Mouse (Mus musculus) midbrain, embryonic 10.5 days (tissue): Measurements from ENCODE around the gene Hk1. TPM values are rescaled to one million over a fixed set of nuclear protein-coding genes. Genes with fewer than 3 reads are reported as not detected.

Experiments used
- DNase-seq: peaks from one replicate; pipeline ENCODE4 v3.0.0-alpha.2; 2017; ENCODE audit warnings: low spot score
- H3K27ac ChIP-seq: fragments of 300-500 bp; sonication (generic); replicated peaks from 2 replicates; pipeline ENCODE4 v1.5.1; 2016; ENCODE audit warnings: mild to moderate bottlenecking
- H3K27me3 ChIP-seq: fragments of 300-500 bp; sonication (generic); 2 replicates; pipeline ENCODE4 v1.6.1; 2016; ENCODE audit warnings: low read depth, mild to moderate bottlenecking; ENCODE audit not compliant: poor library complexity, severe bottlenecking
- H3K36me3 ChIP-seq: fragments of 300-500 bp; sonication (generic); 2 replicates; pipeline ENCODE4 v1.6.1; 2016; ENCODE audit warnings: mild to moderate bottlenecking, moderate library complexity
- H3K4me1 ChIP-seq: fragments of 300-500 bp; sonication (generic); 2 replicates; pipeline ENCODE4 v1.6.1; 2016
- H3K4me3 ChIP-seq: fragments of 300-500 bp; sonication (generic); 2 replicates; pipeline ENCODE4 v1.5.1; 2016; ENCODE audit warnings: mild to moderate bottlenecking, moderate library complexity
- H3K9me3 ChIP-seq: fragments of 300-500 bp; sonication (generic); replicated peaks from 2 replicates; pipeline ENCODE4 v1.6.1; 2016; ENCODE audit warnings: mild to moderate bottlenecking
- WGBS: fragments of 180-500 bp; shearing (Covaris S2); methylation state at CpG from one replicate; pipeline ENCODE4 v1.1.7; 2016; 5-methylcytosine and 5-hydroxymethylcytosine counted together
- polyA plus RNA-seq: library from polyadenylated mRNA; unstranded; fragments of >200 nt; fragmentation: Nextera tagmentation; extraction: Ambion mirVana; gene quantifications from 2 replicates; pipeline ENCODE4 v1.2.1, GENCODE M21; 2016

Gene Hk1
- polyA plus RNA-seq, 1 experiment from 2014 or later: 27.0 TPM

- no peak for DNase-seq
- WGBS: 86% methylated on average over 11 of the region's 11 CpGs
- Histone ChIP-seq H3K27ac (no peak overlapping the region), H3K4me1 (peaks cover 14% of the 10 kb centered on the region), H3K36me3 (peaks cover 4% of the 10 kb centered on the region; the same call in 1 of the 2 replicates), H3K27me3 (no peaks in the 10 kb centered on the region), H3K9me3 (no peaks in the 10 kb centered on the region), H3K4me3 (no peak overlapping the region)
Observed at GRCm38 (mm10) chr10:62308896-62309491, 70.7 kb downstream of the Hk1 start.

- Histone ChIP-seq H3K4me3 (no peak overlapping the region), H3K4me1 (peaks cover 5% of the 10 kb centered on the region; the same call in 1 of the 2 replicates), H3K27me3 (no peaks in the 10 kb centered on the region), H3K27ac (no peak overlapping the region), H3K9me3 (no peaks in the 10 kb centered on the region), H3K36me3 (peaks cover 9% of the 10 kb centered on the region; the same call in 1 of the 2 replicates)
- WGBS: 62% methylated on average over 3 of the region's 3 CpGs
- no peak for DNase-seq
Observed at GRCm38 (mm10) chr10:62306483-62306882, 73.2 kb downstream of the Hk1 start.

GRCm38 (mm10) chr10:62305090-62305489 is 74.6 kb downstream of the Hk1 start:
- Histone ChIP-seq H3K4me3 (no peak overlapping the region), H3K4me1 (0 out of 2 replicates have a peak, but pooled peaks cover 3% of the 10 kb centered on the region), H3K36me3 (peaks cover 9% of the 10 kb centered on the region; the same call in 1 of the 2 replicates), H3K27me3 (no peaks in the 10 kb centered on the region), H3K9me3 (no peaks in the 10 kb centered on the region), H3K27ac (no peak overlapping the region)
- 88% methylated on average over 6 of the region's 6 CpGs for WGBS
- no peak for DNase-seq

GRCm38 (mm10) chr10:62300006-62300827 is 79.5 kb downstream of the Hk1 start:
- no peak overlapping the region for H3K4me3 ChIP-seq
- H3K9me3 ChIP-seq: no peaks in the 10 kb centered on the region
- WGBS: 88% methylated on average over 23 of the region's 23 CpGs
- H3K27ac ChIP-seq: no peak overlapping the region
- no peaks in the 10 kb centered on the region for H3K27me3 ChIP-seq
- peaks cover 6% of the 10 kb centered on the region for H3K4me1 ChIP-seq
- DNase-seq: no peak
- peaks cover 16% of the 10 kb centered on the region; the same call in 1 of the 2 replicates for H3K36me3 ChIP-seq

GRCm38 (mm10) chr10:62296086-62296872 is 83.4 kb downstream of the Hk1 start:
- no peak overlapping the region for H3K27ac ChIP-seq
- no peak overlapping the region for H3K4me3 ChIP-seq
- no peak for DNase-seq
- WGBS: 76% methylated on average over 22 of the region's 26 CpGs
- H3K9me3 ChIP-seq: no peaks in the 10 kb centered on the region
- peaks cover 6% of the 10 kb centered on the region for H3K4me1 ChIP-seq
- no peaks in the 10 kb centered on the region for H3K27me3 ChIP-seq
- peaks cover 10% of the 10 kb centered on the region; the same call in 1 of the 2 replicates for H3K36me3 ChIP-seq

- no peak overlapping the region for H3K27ac ChIP-seq
- 91% methylated on average over 4 of the region's 4 CpGs for WGBS
Observed at GRCm38 (mm10) chr10:62294112-62294511, 85.6 kb downstream of the Hk1 start.

GRCm38 (mm10) chr10:62287460-62288124 is 92.1 kb downstream of the Hk1 start:
- H3K9me3 ChIP-seq: no peaks in the 10 kb centered on the region
- peaks cover 32% of the 10 kb centered on the region; the same call in 1 of the 2 replicates for H3K36me3 ChIP-seq
- no peak overlapping the region for H3K4me3 ChIP-seq
- DNase-seq: no peak
- H3K4me1 ChIP-seq: no peaks in the 10 kb centered on the region
- 84% methylated on average over 6 of the region's 6 CpGs for WGBS
- no peaks in the 10 kb centered on the region for H3K27me3 ChIP-seq
- H3K27ac ChIP-seq: no peak overlapping the region

More at GRCm38 (mm10) chr10:62294112-62294511, 85.6 kb downstream of the Hk1 start:
- Histone ChIP-seq H3K27me3 (no peaks in the 10 kb centered on the region), H3K36me3 (peaks cover 18% of the 10 kb centered on the region; the same call in 1 of the 2 replicates), H3K9me3 (no peaks in the 10 kb centered on the region), H3K4me3 (no peak overlapping the region), H3K4me1 (peaks cover 6% of the 10 kb centered on the region)
- no peak for DNase-seq

GRCm38 (mm10) chr10:62283206-62283792 is 96.4 kb downstream of the Hk1 start:
- H3K27ac ChIP-seq: no peak overlapping the region
- no peaks in the 10 kb centered on the region for H3K27me3 ChIP-seq
- no peak for DNase-seq
- 83% methylated on average over 4 of the region's 4 CpGs for WGBS
- no peak overlapping the region for H3K4me3 ChIP-seq
- no peaks in the 10 kb centered on the region for H3K4me1 ChIP-seq
- peaks cover 45% of the 10 kb centered on the region for H3K36me3 ChIP-seq
- no peaks in the 10 kb centered on the region; the same call in 1 of the 2 replicates for H3K9me3 ChIP-seq

- H3K36me3 ChIP-seq: peaks cover 45% of the 10 kb centered on the region
- no peak overlapping the region for H3K4me3 ChIP-seq
- 48% methylated on average over 9 of the region's 9 CpGs for WGBS
Observed at GRCm38 (mm10) chr10:62282782-62283181, 96.9 kb downstream of the Hk1 start.

GRCm38 (mm10) chr10:62279671-62280070 is 100.0 kb downstream of the Hk1 start:
- H3K9me3 ChIP-seq: no peaks in the 10 kb centered on the region; the same call in 1 of the 2 replicates
- H3K4me3 ChIP-seq: no peak overlapping the region
- no peak for DNase-seq
- 84% methylated on average over 4 of the region's 4 CpGs for WGBS
- no peak overlapping the region for H3K27ac ChIP-seq
- H3K27me3 ChIP-seq: no peaks in the 10 kb centered on the region
- peaks cover 33% of the 10 kb centered on the region for H3K36me3 ChIP-seq
- no peaks in the 10 kb centered on the region for H3K4me1 ChIP-seq

More at GRCm38 (mm10) chr10:62282782-62283181, 96.9 kb downstream of the Hk1 start:
- Histone ChIP-seq H3K4me1 (no peaks in the 10 kb centered on the region), H3K27ac (0 out of 2 replicates have a peak overlapping the region, but pooled peaks have one; percentile 25), H3K27me3 (no peaks in the 10 kb centered on the region), H3K9me3 (no peaks in the 10 kb centered on the region; the same call in 1 of the 2 replicates)
- DNase-seq: no peak

- Histone ChIP-seq H3K36me3 (peaks cover 33% of the 10 kb centered on the region), H3K27ac (no peak overlapping the region), H3K9me3 (no peaks in the 10 kb centered on the region; the same call in 1 of the 2 replicates), H3K4me3 (no peak overlapping the region), H3K4me1 (no peaks in the 10 kb centered on the region), H3K27me3 (no peaks in the 10 kb centered on the region)
- 64% methylated on average over 3 of the region's 3 CpGs for WGBS
- no peak for DNase-seq
Observed at GRCm38 (mm10) chr10:62279066-62279465, 100.6 kb downstream of the Hk1 start.
